10 mouse cellular contexts compared by ENCODE assay signal in genomic region chr7:45833924-45834323, GRCm38 (mm10). TPM values are rescaled to one million over a fixed set of nuclear protein-coding genes. Genes with fewer than 3 reads are reported as not detected.
DNase-seq lines count a peak whose midpoint lies in the region; ATAC-seq and TF ChIP-seq lines count a peak whose summit lies in the region.
"Had no signal": no experiment of that assay in that cellular context is flagged by ENCODE, and none has a peak within 500 bp of the region (broad histone marks: within the 10 kb centered on the region; RNA-seq: fewer than 3 reads in every experiment).

No protein-coding gene starts in this region.

- TF ChIP-seq CTCF in midbrain, postnatal 0 days (IDR thresholded peaks at IDR 0.05), result no peak

- no peak for ATAC-seq in heart, embryonic 16.5 days (replicated peaks; ENCODE audit: extremely low read depth, insufficient read depth, low FRiP score)
- no peak for ATAC-seq in embryonic facial prominence, embryonic 12.5 days (ENCODE audit: insufficient number of reproducible peaks, insufficient read depth, low FRiP score, low TSS enrichment)
- ATAC-seq in intestine, embryonic 14.5 days (replicated peaks; ENCODE audit: low FRiP score, low TSS enrichment, low read depth), result no peak
- ATAC-seq in midbrain, postnatal 0 days (ENCODE audit: low FRiP score), result no peak
- ATAC-seq in erythroid progenitor cell, adult 5-6 weeks (replicated peaks; ENCODE audit: low FRiP score, poor library complexity, severe bottlenecking), result no peak

- DNase-seq in heart, postnatal 10 days, result no peak
- no peak for DNase-seq in intestine, embryonic 14.5 days (ENCODE audit: low spot score)
- DNase-seq in midbrain, postnatal 0 days (ENCODE audit: low spot score), result no peak
- no peak for DNase-seq in retina, embryonic 14.5 days (ENCODE audit: low spot score)
- no peak for DNase-seq in left cerebral cortex, postnatal 25 days (ENCODE audit: low spot score in 2 of 2)
- DNase-seq: gastrocnemius, postnatal 25 days; thymus, adult 2 months had no signal

- H3K27me3 ChIP-seq in heart, embryonic 16.5 days (ENCODE audit: control insufficient read depth, insufficient read depth, low read length), result peaks cover 47% of the 10 kb centered on the region
- H3K27me3 ChIP-seq in embryonic facial prominence, embryonic 12.5 days, result peaks cover 52% of the 10 kb centered on the region
- peaks cover 52% of the 10 kb centered on the region for H3K27me3 ChIP-seq in intestine, embryonic 14.5 days (replicated peaks; ENCODE audit: control insufficient read depth, insufficient read depth, low read length)
- H3K27me3 ChIP-seq in midbrain, postnatal 0 days (ENCODE audit: insufficient read depth, low read length), result peaks cover 28% of the 10 kb centered on the region

- peak overlapping the region; percentile 49 for H3K9ac ChIP-seq in heart, embryonic 16.5 days (ENCODE audit: low read length)
- peak overlapping the region; percentile 49 for H3K9ac ChIP-seq in embryonic facial prominence, embryonic 12.5 days
- H3K9ac ChIP-seq in intestine, embryonic 14.5 days (ENCODE audit: low read length), result 0 out of 2 replicates have a peak overlapping the region, but pooled peaks have one; percentile 13
- H3K9ac ChIP-seq in midbrain, postnatal 0 days (replicated peaks; ENCODE audit: low read length, poor library complexity, severe bottlenecking), result no peak overlapping the region; the same call in 1 of the 2 replicates

- H3K4me2 ChIP-seq in heart, embryonic 16.5 days (ENCODE audit: low read depth, low read length), result peak overlapping the region; percentile 61
- peak overlapping the region; percentile 55 for H3K4me2 ChIP-seq in embryonic facial prominence, embryonic 12.5 days (replicated peaks)
- H3K4me2 ChIP-seq in intestine, embryonic 14.5 days (ENCODE audit: low read length), result peak overlapping the region; percentile 50
- H3K4me2 ChIP-seq in midbrain, postnatal 0 days (ENCODE audit: low read depth, low read length, poor library complexity, severe bottlenecking), result peak overlapping the region; percentile 36; the same call in 1 of the 2 replicates

- intact Hi-C loops in heart, postnatal 10 days (cut with DNase I), result no loop called here
- intact Hi-C loops in left cerebral cortex, postnatal 25 days (cut with DNase I), result no loop called here

- 2% methylated on average over 31 of the region's 31 CpGs for WGBS in heart, embryonic 16.5 days
- 3% methylated on average over 20 of the region's 31 CpGs for WGBS in embryonic facial prominence, embryonic 12.5 days
- 2% methylated on average over 29 of the region's 31 CpGs for WGBS in intestine, embryonic 14.5 days
- 20% methylated on average over 18 of the region's 31 CpGs for WGBS in midbrain, postnatal 0 days

- no peak overlapping the region for H3K27ac ChIP-seq in heart, embryonic 16.5 days (ENCODE audit: low read length)
- no peak overlapping the region for H3K27ac ChIP-seq in embryonic facial prominence, embryonic 12.5 days
- H3K27ac ChIP-seq in intestine, embryonic 14.5 days (ENCODE audit: low read depth), result no peak overlapping the region
- H3K27ac ChIP-seq in midbrain, postnatal 0 days (ENCODE audit: low read depth, low read length), result no peak overlapping the region

- H3K4me3 ChIP-seq in heart, embryonic 16.5 days (ENCODE audit: low read length), result peak overlapping the region; percentile 45
- H3K4me3 ChIP-seq in embryonic facial prominence, embryonic 12.5 days, result peak overlapping the region; percentile 38
- H3K4me3 ChIP-seq in intestine, embryonic 14.5 days (ENCODE audit: low read depth, low read length), result peak overlapping the region; percentile 39
- H3K4me3 ChIP-seq in midbrain, postnatal 0 days (ENCODE audit: low read depth, low read length), result peak overlapping the region; percentile 25

- H3K9me3 ChIP-seq in heart, embryonic 16.5 days (replicated peaks; ENCODE audit: control insufficient read depth, low read length), result no peaks in the 10 kb centered on the region
- 0 out of 2 replicates have a peak, but pooled peaks cover 5% of the 10 kb centered on the region for H3K9me3 ChIP-seq in embryonic facial prominence, embryonic 12.5 days
- no peaks in the 10 kb centered on the region for H3K9me3 ChIP-seq in intestine, embryonic 14.5 days (ENCODE audit: control insufficient read depth, low read length)
- no peaks in the 10 kb centered on the region for H3K9me3 ChIP-seq in midbrain, postnatal 0 days (ENCODE audit: low read length)

- H3K36me3 ChIP-seq in heart, embryonic 16.5 days (ENCODE audit: control insufficient read depth, insufficient read depth), result no peaks in the 10 kb centered on the region
- peaks cover 5% of the 10 kb centered on the region; the same call in 1 of the 2 replicates for H3K36me3 ChIP-seq in embryonic facial prominence, embryonic 12.5 days
- H3K36me3 ChIP-seq in intestine, embryonic 14.5 days (ENCODE audit: control insufficient read depth, insufficient read depth, low read length), result peaks cover 6% of the 10 kb centered on the region; the same call in 1 of the 2 replicates
- peaks cover 20% of the 10 kb centered on the region; the same call in 1 of the 2 replicates for H3K36me3 ChIP-seq in midbrain, postnatal 0 days (ENCODE audit: insufficient read depth, low read length)

- peaks cover 17% of the 10 kb centered on the region for H3K4me1 ChIP-seq in heart, embryonic 16.5 days (ENCODE audit: control insufficient read depth, insufficient read depth, low read length)
- H3K4me1 ChIP-seq in embryonic facial prominence, embryonic 12.5 days, result peaks cover 25% of the 10 kb centered on the region
- peaks cover 12% of the 10 kb centered on the region for H3K4me1 ChIP-seq in intestine, embryonic 14.5 days (replicated peaks; ENCODE audit: control insufficient read depth, insufficient read depth, low read length)
- H3K4me1 ChIP-seq in midbrain, postnatal 0 days (ENCODE audit: insufficient read depth, low read length), result peaks cover 3% of the 10 kb centered on the region; the same call in 1 of the 2 replicates

RNA-seq across cellular contexts. Expression of gene Grwd1, which starts 3.2 kb away (rescaled TPM):
- polyA plus RNA-seq in heart, embryonic 16.5 days (2015; fragmentation: Nextera tagmentation; extraction: Ambion mirVana), result 38.1 and 40.2 TPM in 2 replicates
- 10 to 100 TPM; 14.6 to 17.1 TPM for total RNA-seq in heart, postnatal 10 days (2021)
- 75.6 and 76.3 TPM in 2 replicates for polyA plus RNA-seq in embryonic facial prominence, embryonic 12.5 days (2016; fragmentation: Nextera tagmentation; extraction: Ambion mirVana)
- 86.9 and 95.1 TPM in 2 replicates for polyA plus RNA-seq in intestine, embryonic 14.5 days (2014; fragmentation: Nextera tagmentation; extraction: Ambion mirVana)
- total RNA-seq in midbrain, postnatal 0 days (2014; rRNA removed), result 31.3 and 34.2 TPM in 2 replicates
- 48.7 and 52.9 TPM in 2 replicates for polyA plus RNA-seq in midbrain, postnatal 0 days (2015; fragmentation: Nextera tagmentation; extraction: Ambion mirVana)
- 2.5 and 2.9 TPM in 2 replicates for total RNA-seq in erythroid progenitor cell, adult 5-6 weeks (2015; ENCODE audit: low replicate concordance)
- total RNA-seq in erythroid progenitor cell, adult 5-6 weeks (2017; ENCODE audit: low replicate concordance), result 0.23 and 4.0 TPM in 2 replicates
- total RNA-seq in left cerebral cortex, postnatal 25 days (2021), result 10 to 100 TPM; 21.0 to 23.2 TPM

RNA-seq across cellular contexts. Expression of gene Kcnj14, which starts 9.3 kb away (rescaled TPM):
- 0.50 and 0.57 TPM in 2 replicates for polyA plus RNA-seq in heart, embryonic 16.5 days (2015; fragmentation: Nextera tagmentation; extraction: Ambion mirVana)
- total RNA-seq in heart, postnatal 10 days (2021), result under 1 TPM; 0.69 to 0.74 TPM
- polyA plus RNA-seq in embryonic facial prominence, embryonic 12.5 days (2016; fragmentation: Nextera tagmentation; extraction: Ambion mirVana), result 2.4 and 2.5 TPM in 2 replicates
- polyA plus RNA-seq in intestine, embryonic 14.5 days (2014; fragmentation: Nextera tagmentation; extraction: Ambion mirVana), result 1.2 and 1.5 TPM in 2 replicates
- 0.71 and 2.1 TPM in 2 replicates for total RNA-seq in midbrain, postnatal 0 days (2014; rRNA removed)
- polyA plus RNA-seq in midbrain, postnatal 0 days (2015; fragmentation: Nextera tagmentation; extraction: Ambion mirVana), result 1.5 TPM in 2 replicates
- not detected in 2 replicates for total RNA-seq in erythroid progenitor cell, adult 5-6 weeks (2015; ENCODE audit: low replicate concordance)
- not detected in 2 replicates for total RNA-seq in erythroid progenitor cell, adult 5-6 weeks (2017; ENCODE audit: low replicate concordance)
- total RNA-seq in left cerebral cortex, postnatal 25 days (2021), result 1 to 10 TPM; 2.6 to 2.7 TPM

RNA-seq across cellular contexts. Expression of gene Cyth2, which starts 19.5 kb away (rescaled TPM):
- polyA plus RNA-seq in heart, embryonic 16.5 days (2015; fragmentation: Nextera tagmentation; extraction: Ambion mirVana), result 90.8 and 90.9 TPM in 2 replicates
- total RNA-seq in heart, postnatal 10 days (2021), result 10 to 100 TPM; 91.1 to 95.1 TPM
- polyA plus RNA-seq in embryonic facial prominence, embryonic 12.5 days (2016; fragmentation: Nextera tagmentation; extraction: Ambion mirVana), result 173 and 176 TPM in 2 replicates
- 91.9 and 95.5 TPM in 2 replicates for polyA plus RNA-seq in intestine, embryonic 14.5 days (2014; fragmentation: Nextera tagmentation; extraction: Ambion mirVana)
- total RNA-seq in midbrain, postnatal 0 days (2014; rRNA removed), result 210 and 223 TPM in 2 replicates
- polyA plus RNA-seq in midbrain, postnatal 0 days (2015; fragmentation: Nextera tagmentation; extraction: Ambion mirVana), result 219 and 236 TPM in 2 replicates
- total RNA-seq in erythroid progenitor cell, adult 5-6 weeks (2015; ENCODE audit: low replicate concordance), result 20.5 and 29.8 TPM in 2 replicates
- total RNA-seq in erythroid progenitor cell, adult 5-6 weeks (2017; ENCODE audit: low replicate concordance), result 43.8 and 48.9 TPM in 2 replicates
- 100 to 1,000 TPM; 204 to 210 TPM for total RNA-seq in left cerebral cortex, postnatal 25 days (2021)

RNA-seq across cellular contexts. Expression of gene Kdelr1, which starts 38.6 kb away (rescaled TPM):
- polyA plus RNA-seq in heart, embryonic 16.5 days (2015; fragmentation: Nextera tagmentation; extraction: Ambion mirVana), result 64.9 and 76.1 TPM in 2 replicates
- 100 to 1,000 TPM; 121 to 128 TPM for total RNA-seq in heart, postnatal 10 days (2021)
- polyA plus RNA-seq in embryonic facial prominence, embryonic 12.5 days (2016; fragmentation: Nextera tagmentation; extraction: Ambion mirVana), result 53.6 and 66.3 TPM in 2 replicates
- 120 and 124 TPM in 2 replicates for polyA plus RNA-seq in intestine, embryonic 14.5 days (2014; fragmentation: Nextera tagmentation; extraction: Ambion mirVana)
- 170 and 207 TPM in 2 replicates for total RNA-seq in midbrain, postnatal 0 days (2014; rRNA removed)
- polyA plus RNA-seq in midbrain, postnatal 0 days (2015; fragmentation: Nextera tagmentation; extraction: Ambion mirVana), result 52.0 and 54.8 TPM in 2 replicates
- total RNA-seq in erythroid progenitor cell, adult 5-6 weeks (2015; ENCODE audit: low replicate concordance), result 55.9 and 91.4 TPM in 2 replicates
- total RNA-seq in erythroid progenitor cell, adult 5-6 weeks (2017; ENCODE audit: low replicate concordance), result 31.2 and 39.1 TPM in 2 replicates
- 10 to 100 TPM; 81.2 to 84.0 TPM for total RNA-seq in left cerebral cortex, postnatal 25 days (2021)

RNA-seq across cellular contexts. Expression of gene Grin2d, which starts 44.3 kb away (rescaled TPM):
- 0.14 and 0.17 TPM in 2 replicates for polyA plus RNA-seq in heart, embryonic 16.5 days (2015; fragmentation: Nextera tagmentation; extraction: Ambion mirVana)
- total RNA-seq in heart, postnatal 10 days (2021), result under 1 TPM; 0.55 to 0.77 TPM
- polyA plus RNA-seq in embryonic facial prominence, embryonic 12.5 days (2016; fragmentation: Nextera tagmentation; extraction: Ambion mirVana), result 0.56 and 0.64 TPM in 2 replicates
- 0.24 and 0.37 TPM in 2 replicates for polyA plus RNA-seq in intestine, embryonic 14.5 days (2014; fragmentation: Nextera tagmentation; extraction: Ambion mirVana)
- total RNA-seq in midbrain, postnatal 0 days (2014; rRNA removed), result 51.6 and 51.7 TPM in 2 replicates
- polyA plus RNA-seq in midbrain, postnatal 0 days (2015; fragmentation: Nextera tagmentation; extraction: Ambion mirVana), result 5.4 and 6.6 TPM in 2 replicates
- total RNA-seq in erythroid progenitor cell, adult 5-6 weeks (2015; ENCODE audit: low replicate concordance), result not detected in 2 replicates
- not detected in 2 replicates for total RNA-seq in erythroid progenitor cell, adult 5-6 weeks (2017; ENCODE audit: low replicate concordance)
- 10 to 100 TPM; 10.9 TPM for total RNA-seq in left cerebral cortex, postnatal 25 days (2021)
